Mouse (Mus musculus): Measurements from ENCODE around the gene E2f7.

DNA sequence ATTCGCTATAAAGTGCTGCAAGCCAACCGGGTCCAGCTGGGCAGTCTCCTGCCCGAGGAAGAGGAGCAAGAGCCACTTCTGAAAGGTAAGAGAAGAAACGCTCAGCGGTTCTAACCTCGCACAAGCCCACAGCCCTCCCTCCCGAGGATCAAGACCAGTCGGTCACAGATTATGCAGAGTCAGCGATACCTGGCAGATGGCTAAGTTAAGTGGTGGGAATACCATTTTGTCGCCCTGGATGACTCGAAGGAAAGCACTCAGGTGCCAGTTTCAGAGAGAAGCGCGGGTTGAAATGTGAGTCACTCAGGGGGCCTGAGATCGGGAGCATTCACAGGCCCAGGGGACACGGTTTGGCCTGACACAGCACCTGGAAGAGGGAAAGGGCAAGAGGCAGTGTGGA lies 18.8 kb upstream of the E2f7 start:
- TF ChIP-seq EP300 (IDR thresholded peaks at IDR 0.05; ENCODE audit: low read depth) (no peak), CTCF (IDR thresholded peaks at IDR 0.05; ENCODE audit: low read depth) (no peak)
